Mouse (Mus musculus) embryonic facial prominence, embryonic 14.5 days (tissue): ENCODE measurements around the gene Arhgef1. TPM values are rescaled to one million over a fixed set of nuclear protein-coding genes. Genes with fewer than 3 reads are reported as not detected.

Experiments used
- ATAC-seq: fragments of 200-750 bp; cut with Nextera tagmentation; 2 replicates; pipeline ENCODE4 v1.8.0; 2017; ENCODE audit warnings: low read depth, moderate number of reproducible peaks, moderate TSS enrichment
- DNase-seq: peaks from one replicate; pipeline ENCODE4 v3.0.0-alpha.2; 2015; ENCODE audit warnings: low spot score
- H3K27ac ChIP-seq: fragments of 300-500 bp; sonication (generic); replicated peaks from 2 replicates; pipeline ENCODE4 v1.5.1; 2014; ENCODE audit warnings: low read depth, mild to moderate bottlenecking, low read length, moderate library complexity
- H3K27me3 ChIP-seq: fragments of 300-500 bp; sonication (generic); replicated peaks from 2 replicates; pipeline ENCODE4 v1.6.1; 2014; ENCODE audit warnings: low read length; ENCODE audit not compliant: control insufficient read depth, insufficient read depth
- H3K36me3 ChIP-seq: fragments of 300-500 bp; sonication (generic); 2 replicates; pipeline ENCODE4 v1.6.1; 2014; ENCODE audit warnings: low read length, mixed read lengths; ENCODE audit not compliant: control insufficient read depth, insufficient read depth
- H3K4me1 ChIP-seq: fragments of 300-500 bp; sonication (generic); 2 replicates; pipeline ENCODE4 v1.6.1; 2014; ENCODE audit warnings: antibody characterized with exemption, low read length; ENCODE audit not compliant: control insufficient read depth, insufficient read depth
- H3K4me2 ChIP-seq: fragments of 300-500 bp; sonication (generic); 2 replicates; pipeline ENCODE4 v1.6.1; 2014; ENCODE audit warnings: low read depth, mild to moderate bottlenecking, low read length, moderate library complexity, mixed read lengths
- H3K4me3 ChIP-seq: fragments of 300-500 bp; sonication (generic); 2 replicates; pipeline ENCODE4 v1.5.1; 2014; ENCODE audit warnings: low read depth, mild to moderate bottlenecking, low read length
- H3K9ac ChIP-seq: fragments of 300-500 bp; sonication (generic); 2 replicates; pipeline ENCODE4 v1.6.1; 2014; ENCODE audit warnings: low read depth, mild to moderate bottlenecking, low read length, moderate library complexity, mixed read lengths
- H3K9me3 ChIP-seq: fragments of 300-500 bp; sonication (generic); 2 replicates; pipeline ENCODE4 v1.6.1; 2016; ENCODE audit warnings: low read length; ENCODE audit not compliant: control insufficient read depth
- WGBS: fragments of 180-500 bp; shearing (Covaris S2); extraction: QIAGEN DNeasy Blood & Tissue Kit; methylation state at CpG from one replicate; pipeline ENCODE4 v1.1.7; 2014; 5-methylcytosine and 5-hydroxymethylcytosine counted together
- polyA plus RNA-seq: library from polyadenylated mRNA; unstranded; fragments of >200 nt; fragmentation: Nextera tagmentation; extraction: Ambion mirVana; gene quantifications from 2 replicates; pipeline ENCODE4 v1.2.1, GENCODE M21; 2014

Gene Arhgef1
- polyA plus RNA-seq, 1 experiment from 2014 or later = 86.7 TPM

DNA sequence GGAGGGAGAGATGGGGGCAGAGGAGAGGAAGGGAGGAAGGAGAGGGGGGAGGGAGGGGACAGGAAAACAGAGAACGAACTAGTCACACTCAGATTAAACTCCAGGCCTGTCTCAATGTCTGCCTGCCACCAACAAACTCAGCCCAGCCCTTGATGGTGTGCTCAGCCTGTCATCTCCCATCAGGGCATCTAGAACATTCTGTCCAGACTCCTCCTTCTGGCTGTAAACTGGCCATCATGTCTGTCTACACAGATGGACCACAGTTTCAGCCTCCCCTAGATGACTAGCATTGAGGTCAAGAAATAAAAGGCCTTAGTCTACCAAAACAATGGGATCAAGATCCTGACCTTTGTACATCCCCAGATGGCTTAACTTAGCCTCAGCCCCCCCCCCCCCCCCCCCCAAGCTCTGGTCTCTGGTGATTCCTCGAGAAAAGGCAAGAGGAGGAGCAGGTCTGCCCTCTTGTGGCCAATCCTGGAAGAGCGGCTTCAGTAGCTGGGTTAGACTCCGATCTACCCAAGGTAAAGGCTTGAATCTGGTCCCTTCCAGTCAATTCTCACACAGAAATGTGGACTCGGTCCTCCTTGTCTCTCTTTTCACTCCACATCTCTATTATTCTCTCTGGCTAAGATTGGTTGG is 62.3 kb downstream of the Arhgef1 start:
- peak; percentile 56 for DNase-seq
- H3K9ac ChIP-seq = no peak overlapping the region
- H3K27ac ChIP-seq = no peak overlapping the region
- H3K4me3 ChIP-seq = no peak overlapping the region
- no peak; the same call in 1 of the 2 replicates for ATAC-seq
- H3K36me3 ChIP-seq = no peaks in the 10 kb centered on the region
- no peaks in the 10 kb centered on the region for H3K9me3 ChIP-seq
- 6% methylated on average over 5 of the region's 5 CpGs for WGBS
- no peak overlapping the region for H3K4me2 ChIP-seq
- no peaks in the 10 kb centered on the region for H3K4me1 ChIP-seq
- no peaks in the 10 kb centered on the region for H3K27me3 ChIP-seq

DNA sequence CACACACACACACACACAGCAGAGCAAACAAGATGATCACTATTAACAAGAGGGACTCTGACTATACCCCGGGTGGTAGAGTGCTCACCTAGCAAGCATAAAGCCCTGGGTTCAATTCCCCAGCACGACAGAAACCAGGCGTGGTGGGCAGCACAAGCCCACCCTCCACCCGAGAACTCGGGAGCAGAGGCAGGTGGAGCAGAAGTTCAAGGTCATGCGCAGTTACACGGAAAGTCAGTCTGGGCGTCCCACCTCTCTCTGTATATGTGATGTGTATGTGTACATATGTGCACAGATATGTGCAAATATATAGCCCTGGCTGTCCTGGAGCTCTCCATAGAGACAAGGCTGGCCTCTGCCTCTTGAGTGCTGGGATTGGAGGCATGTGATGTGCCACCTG is 65.3 kb downstream of the Arhgef1 start:
- Histone ChIP-seq H3K36me3 (no peaks in the 10 kb centered on the region), H3K9ac (no peak overlapping the region), H3K4me3 (no peak overlapping the region), H3K27ac (no peak overlapping the region), H3K9me3 (no peaks in the 10 kb centered on the region), H3K27me3 (no peaks in the 10 kb centered on the region), H3K4me2 (no peak overlapping the region), H3K4me1 (peaks cover 4% of the 10 kb centered on the region)
- ATAC-seq = no peak
- no peak for DNase-seq
- WGBS = 79% methylated on average over 8 of the region's 8 CpGs

DNA sequence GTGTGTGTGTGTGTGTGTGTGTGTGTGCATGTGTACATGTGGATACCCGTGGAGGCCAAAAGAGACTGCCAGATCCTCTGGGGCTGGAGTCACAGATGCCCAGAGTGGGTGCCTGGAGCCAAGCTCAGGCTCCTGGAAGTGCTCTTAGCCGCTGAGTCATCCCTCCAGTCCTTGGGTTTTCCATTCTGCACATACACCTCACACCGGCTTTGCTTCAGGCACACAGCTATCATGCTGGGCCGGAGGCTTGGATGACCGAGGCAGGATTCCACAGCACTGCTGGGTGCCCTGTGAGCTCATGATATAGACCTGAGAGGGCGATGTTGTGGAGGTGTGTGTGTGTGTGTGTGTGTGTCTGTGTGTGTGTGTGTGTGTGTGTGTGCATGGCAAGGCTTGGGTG is 65.8 kb downstream of the Arhgef1 start:
- DNase-seq = no peak
- 66% methylated on average over 6 of the region's 6 CpGs for WGBS
- Histone ChIP-seq H3K9ac (no peak overlapping the region), H3K9me3 (no peaks in the 10 kb centered on the region), H3K27me3 (no peaks in the 10 kb centered on the region), H3K4me3 (no peak overlapping the region), H3K36me3 (no peaks in the 10 kb centered on the region), H3K4me2 (no peak overlapping the region), H3K4me1 (peaks cover 4% of the 10 kb centered on the region), H3K27ac (no peak overlapping the region)
- ATAC-seq = no peak

DNA sequence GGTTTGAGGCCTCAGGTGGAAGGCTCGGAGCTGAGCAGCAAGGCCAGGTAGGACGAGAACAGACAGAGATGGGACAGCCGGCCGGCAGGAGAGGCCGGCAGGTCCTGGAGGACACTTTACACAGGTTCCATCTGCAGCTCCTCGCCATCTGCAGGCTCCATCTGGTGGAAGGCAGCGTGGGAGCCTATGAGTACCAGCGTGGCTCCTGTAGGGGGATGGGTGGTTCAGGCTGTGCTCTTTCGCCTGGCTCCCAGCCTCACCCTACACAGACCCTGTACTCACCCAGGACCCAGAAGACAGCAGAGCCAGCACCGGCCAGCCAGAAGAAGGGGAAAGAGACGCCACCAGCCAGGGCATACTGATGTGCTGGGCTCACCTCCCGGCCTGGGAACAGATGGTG is 67.1 kb downstream of the Arhgef1 start:
- Histone ChIP-seq H3K9ac (no peak overlapping the region), H3K9me3 (no peaks in the 10 kb centered on the region), H3K36me3 (no peaks in the 10 kb centered on the region), H3K27ac (no peak overlapping the region), H3K27me3 (no peaks in the 10 kb centered on the region), H3K4me3 (no peak overlapping the region), H3K4me1 (peaks cover 4% of the 10 kb centered on the region), H3K4me2 (no peak overlapping the region)
- no peak for DNase-seq
- ATAC-seq = no peak
- 74% methylated on average over 12 of the region's 12 CpGs for WGBS

- Histone ChIP-seq H3K9ac (no peak overlapping the region), H3K36me3 (no peaks in the 10 kb centered on the region), H3K27ac (no peak overlapping the region), H3K4me1 (peaks cover 4% of the 10 kb centered on the region), H3K27me3 (no peaks in the 10 kb centered on the region), H3K4me3 (no peak overlapping the region), H3K4me2 (no peak overlapping the region), H3K9me3 (no peaks in the 10 kb centered on the region)
- 90% methylated on average over 3 of the region's 3 CpGs for WGBS
- no peak for DNase-seq
- no peak for ATAC-seq
Measured at GRCm38 (mm10) chr7:24970341-24970740, 67.6 kb downstream of the Arhgef1 start.

DNA sequence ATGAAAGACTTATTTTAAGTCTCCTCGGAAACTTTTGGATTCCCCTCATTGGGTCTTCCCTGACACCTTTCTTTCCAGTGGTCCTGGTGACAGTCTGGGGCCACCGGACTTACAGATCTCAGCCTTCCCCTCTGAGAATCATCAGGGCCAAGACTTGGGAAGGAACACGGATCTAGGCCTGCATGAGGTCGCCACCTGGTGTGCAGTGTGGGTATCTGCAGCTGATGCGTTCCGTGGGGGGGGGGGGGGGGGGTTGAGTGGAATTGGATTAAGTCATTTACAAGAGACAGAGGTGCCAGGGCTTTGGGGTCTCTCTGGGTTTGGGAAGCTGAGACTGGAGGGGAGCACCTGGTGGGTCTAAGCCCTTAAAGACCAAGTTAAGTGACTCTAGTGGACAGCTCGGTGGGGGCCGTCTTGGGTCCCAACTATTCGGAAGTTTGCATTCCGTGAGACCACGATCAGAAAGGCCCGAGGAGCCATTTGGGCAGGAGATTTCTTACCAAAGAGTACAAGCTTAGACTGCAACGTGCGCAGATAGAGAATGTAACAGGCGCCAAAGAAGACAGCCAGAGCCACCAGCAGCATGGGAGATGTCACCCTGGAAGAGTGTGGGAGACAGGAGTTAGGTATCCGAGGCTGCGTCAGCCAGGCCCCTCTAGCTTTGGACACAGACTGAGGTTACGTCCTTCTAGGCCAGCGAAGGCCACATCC is 68.7 kb downstream of the Arhgef1 start:
- Histone ChIP-seq H3K9me3 (no peaks in the 10 kb centered on the region), H3K9ac (peak overlapping the region; percentile 88), H3K27ac (peak overlapping the region; percentile 82; the same call in 1 of the 2 replicates), H3K4me3 (peak overlapping the region; percentile 84), H3K27me3 (no peaks in the 10 kb centered on the region), H3K36me3 (no peaks in the 10 kb centered on the region), H3K4me1 (peaks cover 4% of the 10 kb centered on the region), H3K4me2 (peak overlapping the region; percentile 75)
- 7% methylated on average over 19 of the region's 19 CpGs for WGBS
- peak; percentile 59 for DNase-seq
- ATAC-seq = no peak

- H3K36me3 ChIP-seq = no peaks in the 10 kb centered on the region
- H3K4me1 ChIP-seq = peaks cover 4% of the 10 kb centered on the region
- peak; percentile 96 for ATAC-seq
- DNase-seq = peak; percentile 99
- WGBS = 0% methylated on average over 44 of the region's 45 CpGs
- peak within 1 kb of the TSS; percentile 88 for H3K9ac ChIP-seq
- H3K27me3 ChIP-seq = no peaks in the 10 kb centered on the region
- peak within 1 kb of the TSS; percentile 82 for H3K27ac ChIP-seq
- H3K9me3 ChIP-seq = no peaks in the 10 kb centered on the region
- H3K4me2 ChIP-seq = peak within 1 kb of the TSS; percentile 75
- peak within 1 kb of the TSS; percentile 84 for H3K4me3 ChIP-seq
Measured at GRCm38 (mm10) chr7:24971972-24972893, 69.5 kb downstream of the Arhgef1 start, which contains the start of gene Rabac1. Gene Rabac1, minus strand, starts transcription at chr7:24972754.

- Histone ChIP-seq H3K27ac (no peak overlapping the region), H3K4me1 (peaks cover 4% of the 10 kb centered on the region), H3K4me2 (no peak overlapping the region), H3K36me3 (no peaks in the 10 kb centered on the region), H3K9me3 (no peaks in the 10 kb centered on the region), H3K9ac (no peak overlapping the region), H3K4me3 (no peak overlapping the region), H3K27me3 (no peaks in the 10 kb centered on the region)
- ATAC-seq (no peak), DNase-seq (no peak)
- 80% methylated on average over 4 of the region's 4 CpGs for WGBS
Measured at GRCm38 (mm10) chr7:24973208-24973607, 70.5 kb downstream of the Arhgef1 start.
